Mouse (Mus musculus) intestine, postnatal 0 days (tissue): Measurements from ENCODE around the gene Rsph3a. TPM values are rescaled to one million over a fixed set of nuclear protein-coding genes. Genes with fewer than 3 reads are reported as not detected.
"Not testable (repeated sequence)": the region's sequence is repeated elsewhere in the genome, so short reads cannot be mapped to it uniquely, and the experiment has no call there.

Experiments
- ATAC-seq: fragments of 200-750 bp; cut with Nextera tagmentation; 2 replicates; pipeline ENCODE4 v1.8.0; 2017; ENCODE audit warnings: mild to moderate bottlenecking, moderate TSS enrichment, moderate library complexity
- H3K27ac ChIP-seq: fragments of 300-500 bp; sonication (generic); 2 replicates; pipeline ENCODE4 v1.5.1; 2014; ENCODE audit warnings: mild to moderate bottlenecking, low read depth, low read length, moderate library complexity
- H3K27me3 ChIP-seq: fragments of 300-500 bp; sonication (generic); replicated peaks from 2 replicates; pipeline ENCODE4 v1.6.1; 2014; ENCODE audit warnings: low read length, mixed read lengths; ENCODE audit not compliant: control insufficient read depth, insufficient read depth
- H3K36me3 ChIP-seq: fragments of 300-500 bp; sonication (generic); 2 replicates; pipeline ENCODE4 v1.6.1; 2014; ENCODE audit warnings: mild to moderate bottlenecking, moderate library complexity; ENCODE audit not compliant: control insufficient read depth, insufficient read depth
- H3K4me1 ChIP-seq: fragments of 300-500 bp; sonication (generic); replicated peaks from 2 replicates; pipeline ENCODE4 v1.6.1; 2014; ENCODE audit warnings: antibody characterized with exemption, low read length, mixed read lengths; ENCODE audit not compliant: control insufficient read depth, insufficient read depth
- H3K4me2 ChIP-seq: fragments of 300-500 bp; sonication (generic); replicated peaks from 2 replicates; pipeline ENCODE4 v1.6.1; 2014; ENCODE audit warnings: low read depth, mild to moderate bottlenecking, moderate library complexity
- H3K4me3 ChIP-seq: fragments of 300-500 bp; sonication (generic); 2 replicates; pipeline ENCODE4 v1.5.1; 2014; ENCODE audit warnings: low read depth, low read length
- H3K9ac ChIP-seq: fragments of 300-500 bp; sonication (generic); 2 replicates; pipeline ENCODE4 v1.6.1; 2014; ENCODE audit warnings: mild to moderate bottlenecking, low read depth, low read length
- H3K9me3 ChIP-seq: fragments of 300-500 bp; sonication (generic); 2 replicates; pipeline ENCODE4 v1.6.1; 2016; ENCODE audit warnings: mixed run types; ENCODE audit not compliant: control insufficient read depth
- WGBS: fragments of 180-500 bp; shearing (Covaris S2); extraction: QIAGEN DNeasy Blood & Tissue Kit; methylation state at CpG from one replicate; pipeline ENCODE4 v1.1.7; 2014; 5-methylcytosine and 5-hydroxymethylcytosine counted together
- polyA plus RNA-seq: library from polyadenylated mRNA; unstranded; fragments of >200 nt; fragmentation: Nextera tagmentation; extraction: Ambion mirVana; gene quantifications from 2 replicates; pipeline ENCODE4 v1.2.1, GENCODE M21; 2015

The Rsph3a gene
- polyA plus RNA-seq, 1 experiment from 2014 or later, result 36.5 TPM

DNA sequence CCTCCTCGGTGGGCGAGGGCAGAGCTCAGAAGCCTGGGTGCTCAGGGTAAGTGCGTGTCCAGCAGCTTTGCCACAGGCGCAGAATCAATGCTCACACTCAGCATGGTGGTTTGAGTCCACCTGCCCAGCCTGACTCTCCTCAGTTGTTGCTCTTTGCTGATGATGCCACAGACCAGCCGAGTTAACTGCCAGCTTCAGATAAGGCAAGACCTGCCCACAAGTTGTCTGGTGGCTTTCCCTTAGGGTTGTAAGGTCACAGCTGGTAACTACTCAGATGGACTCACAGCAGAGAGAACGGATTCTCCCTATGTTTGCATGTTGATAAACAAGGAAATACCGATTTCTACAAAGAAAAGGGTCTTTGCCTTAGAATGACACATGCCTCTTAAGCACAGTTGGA, 64.2 kb downstream of the Rsph3a start:
- H3K4me2 ChIP-seq, H3K9ac ChIP-seq, ATAC-seq, H3K4me3 ChIP-seq, H3K27ac ChIP-seq, H3K36me3 ChIP-seq, H3K27me3 ChIP-seq, H3K9me3 ChIP-seq, H3K4me1 ChIP-seq: not testable (repeated sequence)
- 68% methylated on average over 4 of the region's 7 CpGs for WGBS

DNA sequence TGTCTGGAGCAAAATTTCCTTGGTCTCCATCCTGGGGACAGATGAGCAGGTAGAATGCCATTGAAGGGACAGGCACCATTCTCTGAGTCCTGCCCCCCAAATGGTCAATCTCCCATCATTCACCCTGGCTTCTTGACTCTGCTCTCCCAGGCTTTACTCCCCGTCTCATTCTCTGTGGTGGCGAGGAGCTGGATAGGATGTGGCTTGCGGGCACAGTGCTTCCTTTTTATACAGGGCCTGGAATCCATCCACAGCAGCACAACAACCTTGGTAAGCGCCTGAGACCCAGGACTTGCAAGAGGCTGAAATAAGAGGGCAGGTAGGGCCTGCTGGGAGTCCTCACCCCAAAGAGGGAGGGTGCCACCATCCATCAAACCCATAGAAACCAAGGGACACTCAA, 68.6 kb downstream of the Rsph3a start:
- H3K36me3 ChIP-seq, H3K27ac ChIP-seq, H3K4me2 ChIP-seq, H3K9me3 ChIP-seq, H3K9ac ChIP-seq, H3K4me1 ChIP-seq, ATAC-seq, H3K27me3 ChIP-seq, H3K4me3 ChIP-seq: not testable (repeated sequence)
- WGBS, result 94% methylated on average over 3 of the region's 4 CpGs

DNA sequence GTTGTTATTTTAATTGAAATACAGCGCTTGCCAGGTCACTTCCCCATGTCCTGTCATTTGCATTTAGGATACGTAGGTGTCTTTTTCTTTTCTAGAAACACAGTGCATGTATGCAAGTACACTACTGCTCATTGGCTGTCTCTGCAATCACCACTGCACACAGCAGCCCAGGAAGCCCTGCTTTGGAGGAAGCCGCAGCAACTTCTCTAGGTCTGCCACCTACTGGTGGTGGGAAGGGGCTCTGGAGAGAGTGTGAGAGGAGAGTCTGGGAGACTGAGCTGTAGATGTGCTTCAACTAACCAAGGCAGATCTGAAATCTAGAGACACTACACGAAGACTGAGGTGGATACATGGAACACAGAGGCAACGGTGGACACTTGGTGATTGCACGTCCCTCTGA, 77.3 kb downstream of the Rsph3a start:
- WGBS, result no CpG with 5 or more reads among the region's 6 CpGs

DNA sequence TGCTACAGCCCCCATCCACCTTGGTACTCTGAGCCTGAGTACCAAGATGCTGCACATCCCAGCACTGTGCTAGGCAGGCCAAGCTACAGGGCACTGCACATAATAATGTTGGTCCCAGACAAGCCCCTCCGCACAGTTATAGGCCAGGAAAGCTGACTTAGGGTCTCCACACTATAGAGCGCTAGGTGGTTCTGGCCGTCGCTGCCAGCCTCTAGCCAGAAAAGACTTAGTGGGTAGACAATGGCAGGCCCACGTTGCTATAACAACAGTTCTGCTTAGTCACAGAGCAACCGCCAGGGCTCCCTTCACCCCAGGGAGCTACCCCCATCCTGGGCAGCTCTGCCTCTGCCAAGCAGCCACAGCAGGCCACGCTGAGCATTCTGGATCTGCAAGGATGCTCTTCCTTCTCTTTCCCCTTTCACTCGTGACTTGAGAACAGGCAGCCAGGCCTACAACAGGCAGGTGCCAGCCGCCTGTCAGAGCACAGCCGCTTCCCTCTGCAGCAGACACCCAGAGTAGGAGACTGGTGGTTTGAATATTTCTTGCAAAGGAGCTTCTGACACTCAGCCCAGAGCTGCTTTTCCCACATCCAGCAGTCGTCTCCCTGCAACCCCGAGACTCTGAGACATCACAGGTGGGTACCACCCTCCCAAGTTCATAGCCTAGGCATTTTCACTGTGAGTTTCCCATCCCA, 82.2 kb downstream of the Rsph3a start:
- no CpG with 5 or more reads among the region's 12 CpGs for WGBS
- not testable (repeated sequence) for ATAC-seq, H3K9ac ChIP-seq

More for the DNA sequence above, 77.3 kb downstream of the Rsph3a start:
- not testable (repeated sequence) for ATAC-seq, H3K27me3 ChIP-seq, H3K4me2 ChIP-seq, H3K9me3 ChIP-seq, H3K36me3 ChIP-seq, H3K9ac ChIP-seq, H3K27ac ChIP-seq, H3K4me3 ChIP-seq, H3K4me1 ChIP-seq

More for the DNA sequence above, 82.2 kb downstream of the Rsph3a start:
- H3K36me3 ChIP-seq, H3K4me3 ChIP-seq, H3K4me2 ChIP-seq, H3K4me1 ChIP-seq, H3K9me3 ChIP-seq, H3K27ac ChIP-seq, H3K27me3 ChIP-seq: not testable (repeated sequence)

Other genes with a start within 250 kb of the Rsph3a start
- gene Fndc1, start 118.3 kb upstream of the Rsph3a start, polyA plus RNA-seq, result 15.7 and 18.9 TPM in 2 replicates
- 0.80 and 1.2 TPM in 2 replicates for gene Tagap, start 19.6 kb upstream of the Rsph3a start, polyA plus RNA-seq
- 0.08 TPM in 1 of 2 replicates, not detected in the other for gene Gm49673, start 202.2 kb downstream of the Rsph3a start, polyA plus RNA-seq
- 49.5 and 53.3 TPM in 2 replicates for gene Rnaset2a, start 202.5 kb downstream of the Rsph3a start, polyA plus RNA-seq
- 12.4 and 13.4 TPM in 2 replicates for gene Fgfr1op, start 219.9 kb downstream of the Rsph3a start, polyA plus RNA-seq